Mouse (Mus musculus) mature B cell (primary cell): ENCODE measurements around the gene Myt1l.

Source experiments
- in situ Hi-C: fragments of 300-500 bp; cut with MboI; formaldehyde crosslinking; loops from 2 replicates; pipeline ENCODE4 v1.14.3; 2019

The Myt1l gene

DNA sequence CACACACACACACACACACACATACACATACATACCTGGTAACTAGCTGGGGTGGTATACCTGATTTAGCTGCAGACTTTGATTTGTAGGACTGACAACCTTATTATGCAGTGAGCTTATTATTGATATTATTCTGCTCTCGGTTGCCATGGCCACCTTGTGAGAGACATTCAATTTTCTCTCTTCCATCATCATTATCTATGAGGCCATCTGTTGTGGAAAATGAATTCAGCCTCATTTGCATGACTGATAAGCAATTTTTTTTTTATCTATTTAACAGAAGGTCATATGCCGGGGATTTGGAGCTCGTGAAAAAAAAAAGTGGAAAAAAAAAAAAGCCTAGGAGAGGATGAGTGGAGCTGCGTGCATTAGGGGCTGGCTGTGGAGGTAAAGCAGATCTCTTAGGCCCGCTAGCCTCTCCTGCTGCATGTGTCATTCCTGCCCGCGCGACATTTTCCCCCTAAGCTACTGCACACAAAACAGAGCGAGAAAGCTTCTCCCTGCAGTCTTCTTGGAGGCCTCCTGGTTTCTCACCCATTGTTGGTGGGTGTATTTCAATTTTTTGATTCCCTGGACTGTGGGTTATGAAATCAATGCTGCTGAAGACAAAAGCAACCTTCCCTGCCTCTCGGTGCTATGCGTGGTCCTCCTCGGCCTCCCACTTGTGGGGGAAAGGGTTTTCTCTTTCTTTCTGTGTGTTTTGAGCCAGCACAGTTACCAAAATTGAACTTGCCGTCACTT lies at the start of gene Myt1l:
Gene Myt1l, plus strand, starts transcription at position 354 of the 741 bp plus-strand sequence.
- in situ Hi-C loops, result no loop called here

DNA sequence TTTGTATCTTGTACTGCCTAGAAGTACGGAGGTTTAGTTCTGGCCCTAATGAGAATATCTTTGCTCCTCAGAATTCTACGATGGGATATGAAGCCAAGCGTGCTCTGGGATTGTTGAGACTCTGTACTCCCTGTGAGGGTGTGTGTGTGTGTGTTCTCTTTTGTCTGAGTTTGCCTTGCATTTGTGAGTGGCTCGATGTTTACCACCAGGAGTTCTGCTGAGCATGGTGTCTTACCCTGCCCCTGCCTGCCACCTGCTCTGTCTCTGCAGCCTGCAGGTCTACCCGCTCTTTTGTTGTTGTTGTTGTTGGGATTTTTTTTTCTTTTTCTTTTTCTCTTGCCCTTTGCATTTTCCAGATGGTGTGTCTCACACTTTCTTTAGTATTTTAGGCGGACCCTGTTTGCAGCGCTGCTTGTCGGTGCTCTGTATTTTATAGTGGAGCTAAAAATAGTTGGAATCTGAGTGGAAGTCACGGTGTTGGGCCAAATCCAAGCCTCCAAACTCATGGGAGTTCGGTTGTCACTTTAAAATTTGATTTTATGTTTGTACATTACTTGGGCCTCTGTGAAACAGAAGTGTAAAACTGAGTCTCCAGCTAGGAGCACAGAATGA lies 41.7 kb upstream of the Myt1l start:
- in situ Hi-C loops, result no loop called here

DNA sequence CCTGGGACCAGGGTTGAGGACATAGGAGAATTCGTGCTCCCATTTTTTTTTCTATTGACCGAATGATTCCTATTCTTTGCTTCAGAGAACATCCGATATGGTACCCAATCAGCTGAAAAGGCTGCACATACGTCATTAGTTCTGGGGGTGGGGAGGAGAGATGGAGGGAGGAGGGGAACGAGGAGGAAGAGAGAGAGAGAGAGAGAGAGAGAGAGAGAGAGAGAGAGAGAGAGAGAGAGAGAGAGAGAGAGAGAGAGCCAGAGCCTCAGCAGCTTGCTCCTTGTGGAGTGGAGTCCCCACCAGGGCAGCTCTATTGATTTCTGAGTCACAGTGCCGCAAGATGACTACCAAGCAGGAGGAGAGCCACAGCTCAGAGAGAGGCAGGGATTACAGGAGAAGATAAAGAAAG lies 1.9 kb upstream of the Myt1l start:
- in situ Hi-C loops, result no loop called here

DNA sequence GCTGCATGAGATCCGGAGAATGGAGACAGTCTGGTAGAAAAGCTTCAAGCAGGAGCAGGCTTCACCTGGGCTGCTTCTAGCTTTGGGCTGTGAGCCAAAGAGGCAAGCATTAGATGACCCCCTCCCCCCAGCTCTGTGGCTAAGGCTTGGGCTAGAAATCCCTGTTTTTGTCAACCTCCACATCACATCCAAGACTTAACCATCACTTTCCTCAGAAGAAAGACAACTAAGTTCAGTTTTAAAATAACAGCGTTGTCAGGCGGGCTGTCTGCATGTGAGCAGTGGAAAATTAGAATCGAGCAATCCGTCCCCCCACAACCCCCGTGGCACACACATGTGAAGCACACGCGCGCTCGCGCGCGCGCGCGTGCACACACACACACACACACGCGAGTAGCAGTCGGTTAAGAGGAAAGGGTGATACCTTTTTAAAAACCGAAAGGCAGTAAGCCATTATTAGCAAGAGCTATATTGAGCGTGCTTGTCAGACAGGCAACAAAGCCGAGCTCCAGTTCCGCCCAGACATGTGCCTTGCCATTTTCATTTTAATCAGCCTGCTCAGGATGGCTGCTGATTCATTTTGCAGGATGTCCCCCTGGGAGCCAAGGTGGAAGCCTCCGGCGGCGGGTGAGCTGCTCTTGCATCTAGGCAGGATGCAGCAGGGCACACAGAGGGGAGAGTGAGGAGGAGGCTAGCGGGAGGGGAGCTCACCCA lies 979 bp upstream of the Myt1l start:
- in situ Hi-C loops, result no loop called here

DNA sequence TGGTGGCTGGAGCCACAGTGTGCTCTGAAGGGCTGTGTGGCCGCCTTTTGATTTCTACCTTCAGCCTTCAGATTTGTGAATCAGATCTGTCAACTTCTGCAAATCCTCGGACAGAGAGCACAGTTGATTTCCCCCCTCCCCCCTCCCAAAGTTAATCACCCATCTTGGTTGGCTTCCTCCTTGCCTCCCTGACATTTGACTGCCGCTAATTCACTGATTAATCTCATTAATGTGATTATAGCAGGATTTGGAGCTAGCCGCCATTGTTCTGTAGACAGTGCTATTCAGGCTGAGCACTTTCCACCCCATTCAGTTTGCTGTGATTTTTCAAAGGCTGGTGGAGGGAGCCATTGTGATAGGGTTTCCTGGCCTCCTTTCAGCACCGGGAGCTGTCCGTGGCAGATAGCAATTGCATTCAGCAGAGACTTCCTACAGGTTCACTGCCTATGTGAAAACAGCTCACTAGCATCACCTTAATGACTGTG lies 2.1 kb downstream of the Myt1l start:
- in situ Hi-C loops, result no loop called here

DNA sequence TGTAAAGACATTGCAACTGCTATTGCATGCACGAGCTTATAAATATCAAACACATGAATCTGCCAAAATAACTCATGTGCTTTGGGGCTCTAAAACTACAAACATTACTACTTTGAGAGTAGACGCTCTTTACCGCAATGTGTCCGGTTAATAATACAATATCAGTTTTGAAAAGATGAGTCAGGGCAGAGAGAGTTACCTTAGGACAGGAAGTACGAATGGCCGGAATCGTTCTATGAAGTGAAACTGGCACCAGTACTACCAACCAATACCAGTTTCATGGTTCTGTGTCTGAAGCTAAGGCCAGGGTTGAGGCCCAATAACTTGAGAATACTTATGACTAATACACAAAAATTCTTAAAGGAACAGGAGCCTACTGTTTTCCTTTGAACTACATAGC lies 2.6 kb downstream of the Myt1l start:
- in situ Hi-C loops, result no loop called here

DNA sequence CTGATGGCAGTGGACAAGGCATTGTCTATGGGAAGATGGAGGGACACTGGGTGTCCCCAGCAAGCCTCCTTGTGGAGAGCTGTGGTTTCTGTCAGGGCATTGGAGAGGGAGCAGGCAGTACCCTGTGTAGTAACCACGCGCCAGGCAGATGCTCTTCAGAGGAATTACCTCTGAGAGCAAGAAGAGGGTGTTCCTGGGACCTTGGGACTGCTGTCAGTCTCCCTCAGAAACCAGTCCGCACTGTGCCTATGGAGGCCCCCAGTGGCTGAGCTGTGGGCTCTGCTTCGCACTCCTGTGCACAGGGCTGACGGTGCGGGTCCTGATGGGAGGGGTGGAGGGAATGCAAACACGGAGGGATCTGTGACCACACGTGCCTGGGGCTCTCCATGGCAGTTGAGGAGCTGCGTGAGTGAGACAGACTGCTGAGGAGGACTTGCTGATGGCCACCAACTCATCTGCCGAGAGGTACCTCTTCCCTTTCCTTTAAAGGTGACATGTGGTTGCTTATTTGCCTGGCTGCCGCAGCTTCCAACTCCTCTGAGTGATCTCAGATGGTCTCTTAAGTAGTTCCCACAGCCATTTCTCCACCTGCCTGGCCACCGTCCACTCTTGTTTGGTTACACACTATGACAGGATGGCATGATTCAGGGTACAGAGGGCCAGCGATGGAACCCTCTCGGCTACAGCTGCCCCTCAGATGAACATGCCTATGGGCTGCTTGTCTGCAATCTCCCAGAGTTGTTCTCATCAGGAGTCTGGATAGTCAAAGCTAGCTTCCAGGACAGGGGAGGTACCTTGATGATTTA lies 5.1 kb downstream of the Myt1l start:
- in situ Hi-C loops, result no loop called here

DNA sequence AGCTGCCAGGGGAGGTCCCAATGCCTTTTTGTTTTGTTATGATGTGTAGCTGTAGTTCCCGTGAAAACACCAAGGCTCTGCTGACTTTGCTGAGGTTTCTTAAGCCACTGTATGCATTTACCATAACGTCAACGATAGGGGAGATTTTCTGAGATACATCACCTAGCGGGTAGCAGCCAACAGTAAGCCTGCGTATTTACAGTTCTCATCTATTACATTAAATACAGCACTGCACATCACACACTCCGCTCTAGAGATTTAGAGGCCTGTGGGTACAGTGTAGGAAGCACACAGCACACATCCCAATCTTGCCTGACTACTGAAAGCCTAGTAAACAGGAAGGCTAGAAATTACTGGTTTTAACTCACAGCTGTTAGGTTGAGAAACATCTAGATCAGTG lies 6.1 kb downstream of the Myt1l start:
- in situ Hi-C loops, result no loop called here

DNA sequence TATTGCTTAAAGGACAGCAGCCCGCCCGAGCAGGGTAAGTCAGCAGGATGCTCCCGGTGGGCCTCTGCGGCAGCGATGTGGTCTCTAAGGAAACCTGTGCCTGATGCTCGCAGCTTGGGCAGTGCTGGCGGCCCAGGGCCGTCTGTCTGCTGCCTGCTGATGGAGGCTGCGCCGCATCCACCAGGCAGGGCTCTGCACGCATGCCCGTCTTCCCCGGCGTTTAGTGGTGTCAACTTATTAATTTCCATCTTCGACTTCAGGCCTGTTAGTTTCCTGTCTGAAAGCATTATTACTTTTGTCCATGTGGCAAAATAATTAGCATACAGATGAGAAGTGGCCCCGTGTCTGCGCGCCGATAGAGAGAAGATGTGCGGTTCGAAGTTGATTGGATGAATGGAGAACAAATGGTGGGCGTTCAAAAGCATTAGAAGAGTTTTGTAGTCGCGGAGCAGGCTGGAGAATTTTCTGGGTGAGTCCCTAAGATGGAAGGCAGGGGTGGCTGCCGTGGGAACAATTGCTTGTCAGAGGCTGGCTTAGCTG lies 6.6 kb downstream of the Myt1l start:
- in situ Hi-C loops, result no loop called here

DNA sequence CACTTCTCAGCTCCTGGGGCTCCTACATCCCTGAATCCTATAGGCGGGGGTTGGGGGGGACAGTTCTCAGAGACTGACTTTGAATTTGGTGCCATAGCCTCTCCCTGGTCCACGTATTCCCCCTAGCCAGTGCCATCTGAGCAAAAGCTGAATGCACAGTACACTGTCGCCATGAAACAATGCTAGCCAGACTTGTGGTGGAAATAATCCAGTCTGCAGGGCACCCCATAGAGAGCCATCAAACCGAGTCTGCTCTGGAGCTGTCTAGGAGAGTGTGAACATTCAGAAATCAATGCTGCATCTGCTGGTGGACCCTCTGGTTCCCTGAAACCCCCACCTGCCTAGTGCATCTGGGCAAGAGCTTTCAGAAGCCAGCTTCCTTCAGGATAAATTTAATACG lies 9.7 kb downstream of the Myt1l start:
- in situ Hi-C loops, result no loop called here

DNA sequence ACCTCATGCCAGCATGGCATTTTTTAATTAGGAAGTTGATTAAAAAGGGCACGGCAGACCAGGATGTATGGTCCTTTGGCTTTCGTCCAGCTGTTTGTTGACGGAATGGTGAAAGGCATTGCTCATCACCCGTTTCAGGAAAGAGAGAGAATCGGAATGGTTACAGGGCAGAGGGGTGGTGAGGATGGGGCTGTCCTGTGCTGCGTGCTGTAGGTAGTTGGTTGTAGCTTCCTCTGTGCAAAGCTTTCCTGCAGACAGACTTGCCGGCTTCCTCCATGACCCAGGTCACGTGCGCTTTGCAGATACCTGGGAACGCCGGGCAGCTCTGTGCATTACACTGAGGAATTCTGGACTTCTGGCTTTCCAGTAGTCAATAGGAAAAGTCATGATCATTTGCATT lies 10.3 kb downstream of the Myt1l start:
- in situ Hi-C loops, result no loop called here

DNA sequence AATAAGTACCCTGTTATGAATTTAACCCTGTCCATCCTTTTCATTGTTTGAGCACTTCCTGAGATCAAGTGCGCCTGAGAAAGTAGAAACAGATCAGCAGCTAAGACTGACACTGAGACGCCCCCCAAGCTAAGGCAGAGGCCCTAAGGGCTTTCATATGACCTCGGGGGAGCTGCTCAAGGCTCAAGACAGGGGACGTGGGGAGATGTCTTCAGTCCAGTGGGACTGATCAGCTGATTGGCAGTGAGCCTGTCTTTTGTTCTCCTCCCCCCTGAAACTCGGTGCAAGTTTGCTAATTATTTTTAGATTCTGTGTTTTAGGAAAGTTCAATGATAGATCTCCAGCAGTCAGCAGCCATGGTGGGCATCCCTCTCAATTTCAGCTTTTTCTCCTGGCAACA lies 10.9 kb downstream of the Myt1l start:
- in situ Hi-C loops, result no loop called here

DNA sequence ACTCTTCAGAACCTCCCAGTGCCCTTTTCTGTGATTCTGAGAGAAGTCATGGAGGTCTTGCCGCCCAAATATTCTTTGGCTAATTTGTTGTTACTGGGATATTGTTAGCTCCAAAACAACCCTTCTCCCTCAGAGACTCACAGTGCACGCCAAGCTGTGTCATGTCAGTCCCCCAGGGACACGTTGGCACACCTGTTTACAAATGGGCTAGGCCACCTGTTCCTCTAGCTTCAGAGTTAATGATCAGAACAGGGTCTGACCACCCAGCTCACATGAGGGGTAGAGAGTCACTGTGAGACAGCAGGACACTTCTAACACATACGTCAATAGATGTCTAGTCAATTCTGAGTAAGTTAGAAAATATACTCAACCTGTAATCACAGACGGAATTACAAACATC lies 12.6 kb downstream of the Myt1l start:
- in situ Hi-C loops, result no loop called here

DNA sequence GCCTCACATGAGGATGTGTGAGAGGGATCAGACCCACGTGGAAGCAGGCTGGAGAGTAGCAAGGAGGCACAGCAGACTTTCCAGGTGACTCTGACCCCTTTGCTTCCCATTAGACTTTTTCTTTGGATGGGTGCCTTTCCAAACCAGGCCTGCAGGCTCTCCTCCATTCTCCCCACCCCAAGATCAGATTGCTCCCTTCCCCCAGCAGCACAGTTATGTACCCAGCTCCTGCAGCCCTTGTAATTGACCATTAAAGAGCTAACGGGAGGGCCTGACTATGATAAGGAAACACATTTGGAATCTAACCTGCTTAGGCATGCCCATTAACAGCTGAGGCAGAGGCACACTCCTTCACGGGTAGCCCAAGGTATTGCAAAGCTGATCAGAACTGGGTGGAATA lies 17.9 kb downstream of the Myt1l start:
- in situ Hi-C loops, result no loop called here

DNA sequence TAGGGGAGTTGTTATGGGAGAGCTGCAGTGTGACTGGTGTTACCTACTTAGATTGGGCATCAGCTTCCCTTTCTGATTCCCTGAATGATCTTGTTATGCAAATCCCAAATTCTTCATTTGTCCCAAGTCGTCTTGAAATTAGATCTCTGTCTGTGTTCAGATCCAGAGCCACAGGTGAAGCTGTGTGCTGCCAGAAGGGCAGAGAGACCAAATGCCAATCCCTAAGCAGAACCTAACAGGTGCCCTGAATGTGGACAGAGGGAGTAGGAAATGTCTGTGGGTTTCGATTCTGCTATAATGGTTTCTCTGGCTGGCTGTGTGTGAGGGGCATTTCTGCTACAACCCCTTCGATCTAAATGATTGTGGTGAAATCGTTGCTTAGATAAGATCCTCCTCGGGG lies 18.9 kb downstream of the Myt1l start:
- in situ Hi-C loops, result no loop called here

DNA sequence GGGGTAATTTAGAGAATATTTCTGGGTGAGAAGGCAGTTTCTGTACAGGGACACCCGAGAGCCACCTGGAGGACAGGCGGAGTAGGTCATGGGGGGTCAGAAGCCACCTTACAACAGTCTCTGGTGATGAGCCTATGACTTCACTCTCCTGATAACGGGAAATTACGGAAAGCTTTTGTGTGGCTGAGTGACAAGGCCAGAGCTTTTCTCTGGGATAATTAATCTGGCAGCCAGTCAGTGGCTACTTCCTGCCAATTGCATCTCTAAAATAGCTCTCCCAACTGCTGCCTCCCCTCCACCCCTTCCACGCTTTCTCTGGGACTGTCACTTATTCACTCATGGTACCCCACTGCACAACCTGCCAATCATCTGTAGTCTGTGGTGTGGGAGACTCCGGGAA lies 19.6 kb downstream of the Myt1l start:
- in situ Hi-C loops, result no loop called here

DNA sequence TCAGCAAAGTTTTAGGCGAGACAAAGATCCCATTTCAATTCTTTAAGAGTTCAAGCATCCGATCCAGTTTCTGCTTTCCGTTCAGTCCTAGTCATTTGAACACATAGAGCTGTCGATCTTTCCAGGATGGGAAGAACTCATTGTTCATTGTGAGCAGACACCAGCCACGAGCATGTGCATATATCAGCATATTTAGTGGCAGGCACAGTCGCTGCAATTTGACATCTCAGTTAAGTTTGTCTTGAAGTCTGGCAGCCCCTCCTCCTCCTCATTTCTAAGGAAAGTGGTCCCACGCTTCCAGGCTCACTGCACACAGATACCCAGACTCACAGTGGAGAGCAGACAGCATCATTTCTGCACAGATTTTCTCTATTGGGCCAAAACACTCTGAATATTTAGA lies 25.0 kb downstream of the Myt1l start:
- in situ Hi-C loops, result no loop called here

DNA sequence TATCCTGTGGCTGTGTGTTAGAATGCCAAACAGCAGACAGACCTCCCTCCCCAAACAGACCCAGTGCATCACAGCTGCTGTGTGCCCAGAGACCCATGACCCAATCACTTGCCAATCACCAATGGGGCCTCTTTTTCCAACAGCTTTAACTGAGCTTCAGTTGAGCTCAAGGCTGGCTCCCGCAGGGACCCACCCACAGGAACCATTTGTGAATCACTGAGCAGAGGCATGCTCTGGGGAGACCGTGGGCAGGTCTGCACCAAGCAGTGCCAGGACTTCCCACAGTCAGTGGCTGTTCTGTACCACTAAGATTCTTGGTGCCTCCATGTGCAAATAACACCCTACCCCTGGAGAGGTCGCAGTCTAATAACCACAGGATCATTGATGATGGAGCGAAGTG lies 27.5 kb downstream of the Myt1l start:
- in situ Hi-C loops, result no loop called here

DNA sequence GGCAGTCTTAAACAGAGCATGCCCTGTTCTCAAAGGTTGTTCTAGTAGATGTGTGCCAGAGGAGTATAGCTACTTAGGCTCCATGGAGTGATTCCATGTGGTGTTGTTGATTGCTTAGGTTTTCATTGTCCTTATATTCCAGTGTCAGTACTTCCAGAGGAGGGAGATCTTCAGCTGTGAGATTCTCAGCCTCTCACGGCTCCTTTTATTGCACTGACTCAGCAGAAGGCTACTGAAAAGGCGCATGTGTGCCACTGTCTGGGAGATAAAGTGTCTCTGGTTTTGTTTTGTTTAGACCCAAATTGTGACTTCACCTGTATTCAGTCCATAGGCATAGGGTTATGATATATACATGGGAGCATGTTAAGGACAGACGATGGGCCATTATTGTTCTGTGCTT lies 28.2 kb downstream of the Myt1l start:
- in situ Hi-C loops, result no loop called here

DNA sequence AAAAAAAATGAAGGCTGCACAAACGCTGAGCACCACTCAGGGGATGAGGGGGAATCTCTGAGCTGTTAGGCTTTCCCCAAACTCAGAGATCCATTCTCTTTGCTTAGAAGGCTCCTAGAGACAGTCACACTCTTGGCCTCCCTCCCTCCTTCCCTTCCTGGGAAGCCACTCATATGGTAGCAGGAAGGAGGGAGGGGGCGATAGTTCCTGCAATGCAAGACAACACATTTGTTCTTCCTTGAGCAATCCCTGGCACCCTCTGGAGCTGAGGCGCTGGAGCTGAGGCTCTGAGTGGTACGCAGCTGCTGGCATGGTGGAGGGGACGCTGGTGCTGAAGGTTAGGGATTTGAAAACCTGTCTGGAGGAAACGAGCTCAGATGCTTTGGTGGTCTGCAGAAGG lies 28.7 kb downstream of the Myt1l start:
- in situ Hi-C loops, result no loop called here

DNA sequence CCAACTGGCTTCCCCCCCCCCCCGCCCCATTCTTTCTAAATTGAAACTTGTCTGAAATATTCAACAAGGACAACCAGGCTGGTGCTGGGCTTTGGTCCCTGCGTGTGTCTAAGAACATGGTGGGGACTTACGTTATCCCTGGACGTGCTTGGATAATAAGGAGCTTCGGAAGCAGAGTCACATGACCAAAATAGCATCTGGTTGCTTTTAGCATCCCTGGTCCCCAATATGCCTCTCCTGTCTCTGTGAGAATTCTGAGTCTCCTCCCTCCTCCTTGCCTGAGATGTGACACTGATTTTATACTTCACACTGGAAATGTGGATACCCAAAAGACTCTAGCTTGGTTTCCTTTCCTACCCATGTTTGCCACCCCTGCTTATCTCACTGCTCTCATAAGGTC lies 31.6 kb downstream of the Myt1l start:
- in situ Hi-C loops, result no loop called here

DNA sequence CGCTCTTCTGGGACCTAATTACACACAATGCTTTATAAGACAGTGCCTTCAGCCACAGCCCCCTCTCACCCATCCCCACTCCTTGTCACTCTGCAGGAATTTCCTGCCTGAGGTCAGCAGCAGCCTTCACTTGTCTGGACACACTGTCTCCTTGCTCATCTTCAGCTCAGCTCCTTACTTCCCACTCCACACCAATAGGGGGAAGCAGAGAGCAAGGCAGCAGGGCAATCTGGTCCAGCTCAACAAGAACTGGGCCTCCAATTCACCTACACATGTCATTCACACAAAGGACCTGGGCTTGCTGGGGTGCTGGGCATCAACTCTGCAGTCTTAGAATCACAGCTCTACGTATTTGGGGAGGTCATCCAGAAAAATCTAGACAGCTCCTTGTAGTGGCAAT lies 33.0 kb downstream of the Myt1l start:
- in situ Hi-C loops, result no loop called here
